ENCODE assay signal across 22 mouse cellular contexts in the genomic region with DNA sequence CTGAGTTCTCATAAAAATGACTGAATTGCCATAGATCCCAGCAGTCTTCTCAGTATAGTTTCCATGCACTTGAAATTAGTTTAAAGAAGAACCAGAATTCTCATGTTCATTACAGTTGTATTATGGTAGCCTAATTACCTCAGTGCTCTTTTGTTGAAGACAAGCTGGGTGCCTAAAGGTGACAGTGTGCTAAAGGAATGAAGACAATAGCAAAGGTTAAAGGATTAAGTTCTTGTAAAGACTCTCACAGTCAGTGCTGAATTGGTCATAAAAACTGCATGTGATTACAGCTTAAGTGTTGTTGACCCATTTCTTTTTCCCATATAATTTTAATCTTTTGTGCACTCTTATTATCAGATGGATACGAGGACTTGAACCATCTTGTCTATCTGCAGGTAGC. TPM values are rescaled to one million over a fixed set of nuclear protein-coding genes. Genes with fewer than 3 reads are reported as not detected.
DNase-seq lines count a peak whose midpoint lies in the region; ATAC-seq and TF ChIP-seq lines count a peak whose summit lies in the region.
"Not testable (repeated sequence)": the region's sequence is repeated elsewhere in the genome, so short reads cannot be mapped to it uniquely, and the experiment has no call there.
"Had no signal": no experiment of that assay in that cellular context is flagged by ENCODE, and none has a peak within 500 bp of the region (broad histone marks: within the 10 kb centered on the region; RNA-seq: fewer than 3 reads in every experiment).

No protein-coding gene starts in this region.

- ATAC-seq in heart, embryonic 13.5 days (ENCODE audit: extremely low read depth, insufficient number of reproducible peaks, low FRiP score, low TSS enrichment); heart, embryonic 15.5 days (replicated peaks; ENCODE audit: insufficient number of reproducible peaks, insufficient read depth, low FRiP score, low read depth); heart, postnatal 0 days (ENCODE audit: insufficient read depth, low read depth): not testable (repeated sequence)

- TF ChIP-seq EP300 in heart, postnatal 0 days (IDR thresholded peaks at IDR 0.05; ENCODE audit: low read depth) = not testable (repeated sequence)

- not testable (repeated sequence) for H3K4me2 ChIP-seq in heart, embryonic 13.5 days; heart, embryonic 15.5 days; heart, postnatal 0 days (ENCODE audit: low read depth, low read length)

- H3K9me3 ChIP-seq in heart, embryonic 13.5 days; heart, embryonic 15.5 days (replicated peaks); heart, postnatal 0 days (replicated peaks; ENCODE audit: control insufficient read depth, low read length): not testable (repeated sequence)

- not testable (repeated sequence) for H3K36me3 ChIP-seq in heart, embryonic 13.5 days; heart, embryonic 15.5 days; heart, postnatal 0 days (replicated peaks; ENCODE audit: control insufficient read depth, insufficient read depth, low read length)

- H3K27me3 ChIP-seq in heart, embryonic 13.5 days (replicated peaks); heart, embryonic 15.5 days; heart, postnatal 0 days (ENCODE audit: control insufficient read depth, insufficient read depth, low read length): not testable (repeated sequence)

- not testable (repeated sequence) for H3K4me3 ChIP-seq in heart, embryonic 13.5 days; heart, embryonic 15.5 days; heart, postnatal 0 days (ENCODE audit: low read depth, low read length)

- 29% methylated on average over 1 of the region's 1 CpGs for WGBS in heart, embryonic 13.5 days
- 47% methylated on average over 1 of the region's 1 CpGs for WGBS in heart, embryonic 15.5 days
- WGBS in heart, postnatal 0 days = 31% methylated on average over 1 of the region's 1 CpGs

- not testable (repeated sequence) for H3K9ac ChIP-seq in heart, embryonic 13.5 days; heart, embryonic 15.5 days; heart, postnatal 0 days (replicated peaks; ENCODE audit: low read depth, low read length)

- peak; percentile 70 for DNase-seq in R1 (ENCODE audit: low read depth, low spot score)
- DNase-seq in heart, adult 11 months = peak; percentile 14
- not testable (repeated sequence) for DNase-seq in heart, postnatal 0 days (ENCODE audit: low spot score)

- TF ChIP-seq CTCF in heart, postnatal 0 days (IDR thresholded peaks at IDR 0.05; ENCODE audit: low read depth) = not testable (repeated sequence)

- peak overlapping the region; percentile 68 for H3K27ac ChIP-seq in heart, embryonic 13.5 days (replicated peaks)
- H3K27ac ChIP-seq in heart, embryonic 15.5 days = peak overlapping the region; percentile 62
- H3K27ac ChIP-seq in heart, postnatal 0 days (ENCODE audit: low read depth) = peak overlapping the region; percentile 71

- not testable (repeated sequence) for H3K4me1 ChIP-seq in heart, embryonic 13.5 days; heart, embryonic 15.5 days (replicated peaks); heart, postnatal 0 days (ENCODE audit: control insufficient read depth, insufficient read depth)

RNA-seq across cellular contexts. Expression of gene Gm21060, which starts 11.2 kb away (rescaled TPM):
- not detected in 2 replicates for polyA plus RNA-seq in heart, embryonic 13.5 days (2015; fragmentation: Nextera tagmentation; extraction: Ambion mirVana)
- polyA plus RNA-seq in heart, embryonic 15.5 days (2015; fragmentation: Nextera tagmentation; extraction: Ambion mirVana) = not detected in 2 replicates
- not detected in 2 replicates for total RNA-seq in heart, postnatal 0 days (2014; rRNA removed; ENCODE audit: low replicate concordance)
- not detected in 2 replicates for polyA plus RNA-seq in heart, postnatal 0 days (2015; fragmentation: Nextera tagmentation; extraction: Ambion mirVana)
- total RNA-seq: adrenal gland, adult 18-20 months; adrenal gland, adult 8-10 months; adrenal gland, postnatal 14 days; adrenal gland, postnatal 36 days; forebrain, postnatal 0 days; G1E had no signal
- polyA plus RNA-seq: activated CD4-positive, CD25-positive, alpha-beta regulatory T cell, adult 4 months; C2C12; cerebellum, adult 2 months; cortical plate, adult 2 months; embryonic facial prominence, embryonic 10.5 days; embryonic facial prominence, embryonic 12.5 days; embryonic facial prominence, embryonic 14.5 days; forebrain, embryonic 11.5 days; forebrain, embryonic 13.5 days; forebrain, embryonic 15.5 days; forebrain, postnatal 0 days; G1E; Patski had no signal
